ENCODE assay signal across 8 mouse cellular contexts in the genomic region with DNA sequence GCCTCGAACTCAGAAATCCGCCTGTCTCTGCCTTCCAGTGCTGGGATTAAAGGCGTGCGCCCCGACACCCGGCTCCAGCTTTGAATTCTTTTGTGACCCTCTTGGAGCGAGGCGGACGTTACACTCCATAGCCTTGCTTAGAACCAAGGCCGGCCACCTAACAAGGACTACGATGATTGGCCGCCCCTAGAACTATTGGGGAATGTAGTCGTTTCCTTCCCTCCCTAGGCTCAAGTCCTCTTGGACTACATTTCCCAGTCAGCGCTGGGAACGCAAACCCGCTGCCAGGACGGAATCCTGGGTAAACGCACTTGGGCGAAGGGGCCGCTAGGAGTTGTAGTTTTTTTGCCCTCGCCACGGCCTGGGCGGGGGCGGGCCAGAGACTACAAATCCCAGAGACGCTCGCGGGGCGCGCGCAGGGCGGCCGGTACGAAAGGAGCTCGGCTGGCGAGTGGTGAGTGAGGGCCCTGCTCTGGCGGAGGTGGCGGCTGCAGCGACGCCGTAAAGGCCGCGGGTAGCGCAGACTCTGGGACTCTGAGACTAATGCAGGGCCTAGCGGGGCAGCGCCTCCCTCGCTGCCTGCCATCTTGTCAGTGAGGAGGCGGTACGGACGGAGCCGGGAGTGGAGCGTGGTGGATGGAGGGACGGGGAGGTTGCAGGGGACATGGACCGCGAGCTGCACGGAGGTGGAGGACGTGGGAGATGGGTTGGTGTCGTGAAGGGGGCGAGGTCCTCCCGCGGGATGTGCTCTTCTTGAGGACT. TPM values are rescaled to one million over a fixed set of nuclear protein-coding genes. Genes with fewer than 3 reads are reported as not detected.
DNase-seq lines count a peak whose midpoint lies in the region; ATAC-seq and TF ChIP-seq lines count a peak whose summit lies in the region.

A gene (plus strand): TSS at position 413 of the 762 bp plus-strand sequence.

- peaks cover 3 to 32% of the 10 kb centered on the region in 2 experiments for H3K36me3 ChIP-seq in CH12.LX (replicated peaks in 1 of 2; ENCODE audit: control insufficient read depth in 1 of 2, insufficient read depth in 1 of 2, low read length in 1 of 2)
- no peaks in the 10 kb centered on the region for H3K36me3 ChIP-seq in forebrain, embryonic 11.5 days (ENCODE audit: control insufficient read depth, insufficient read depth, low read length)
- 0 out of 2 replicates have a peak, but pooled peaks cover 3% of the 10 kb centered on the region for H3K36me3 ChIP-seq in heart, embryonic 16.5 days (ENCODE audit: control insufficient read depth, insufficient read depth)
- peaks cover 5% of the 10 kb centered on the region; the same call in 1 of the 2 replicates for H3K36me3 ChIP-seq in liver, embryonic 15.5 days (replicated peaks)
- 0 out of 2 replicates have a peak, but pooled peaks cover under 1% of the 10 kb centered on the region for H3K36me3 ChIP-seq in neural tube, embryonic 12.5 days

- dilution Hi-C loops in CH12.LX (cut with MboI; ENCODE audit: extremely low pct_ligation_motif_present, extremely low pct_unique_long_range_greater_than_20kb, low sequenced_read_pairs) = no loop called here

- TF ChIP-seq RAD21 in CH12.LX (IDR thresholded peaks at IDR 0.05; ENCODE audit: low read depth, low read length) = no peak; the same call in 1 of the 2 replicates

- H3K9ac ChIP-seq in CH12.LX (ENCODE audit: insufficient read depth, low read depth) = peak within 1 kb of the TSS; percentile 83
- peak within 1 kb of the TSS; percentile 85 for H3K9ac ChIP-seq in forebrain, embryonic 11.5 days (ENCODE audit: low read length)
- H3K9ac ChIP-seq in heart, embryonic 16.5 days (ENCODE audit: low read length) = peak within 1 kb of the TSS; percentile 94
- H3K9ac ChIP-seq in liver, embryonic 15.5 days = peak within 1 kb of the TSS; percentile 91
- H3K9ac ChIP-seq in neural tube, embryonic 12.5 days = peak within 1 kb of the TSS; percentile 80

- H3K4me2 ChIP-seq in CH12.LX (ENCODE audit: insufficient read depth, low read depth, poor library complexity, severe bottlenecking) = peak within 1 kb of the TSS; percentile 86
- peak within 1 kb of the TSS; percentile 63 for H3K4me2 ChIP-seq in forebrain, embryonic 11.5 days (ENCODE audit: low read depth, low read length, severe bottlenecking)
- peak within 1 kb of the TSS; percentile 85 for H3K4me2 ChIP-seq in heart, embryonic 16.5 days (ENCODE audit: low read depth, low read length)
- H3K4me2 ChIP-seq in liver, embryonic 15.5 days = peak within 1 kb of the TSS; percentile 79
- peak within 1 kb of the TSS; percentile 58 for H3K4me2 ChIP-seq in neural tube, embryonic 12.5 days (replicated peaks)

- peak within 1 kb of the TSS; percentile 73 for H3K27ac ChIP-seq in CH12.LX (ENCODE audit: insufficient read depth, low read depth)
- H3K27ac ChIP-seq in forebrain, embryonic 11.5 days (ENCODE audit: low read depth, low read length) = peak within 1 kb of the TSS; percentile 77
- peak within 1 kb of the TSS; percentile 94 for H3K27ac ChIP-seq in heart, embryonic 16.5 days (ENCODE audit: low read length)
- peak within 1 kb of the TSS; percentile 94 for H3K27ac ChIP-seq in liver, embryonic 15.5 days (replicated peaks)
- no peak within 1 kb of the TSS for H3K27ac ChIP-seq in neural tube, embryonic 12.5 days

- H3K27me3 ChIP-seq in CH12.LX (replicated peaks) = no peaks in the 10 kb centered on the region
- no peaks in the 10 kb centered on the region for H3K27me3 ChIP-seq in forebrain, embryonic 11.5 days (ENCODE audit: control insufficient read depth, insufficient read depth, low read length)
- H3K27me3 ChIP-seq in heart, embryonic 16.5 days (ENCODE audit: control insufficient read depth, insufficient read depth, low read length) = no peaks in the 10 kb centered on the region
- H3K27me3 ChIP-seq in liver, embryonic 15.5 days = no peaks in the 10 kb centered on the region
- no peaks in the 10 kb centered on the region for H3K27me3 ChIP-seq in neural tube, embryonic 12.5 days (replicated peaks)

- H3K4me3 ChIP-seq in CH12.LX (replicated peaks in 1 of 3; ENCODE audit: low read depth in 2 of 3, low read length in 2 of 3, poor library complexity in 1 of 3) = peak within 1 kb of the TSS; percentile 80 to 94 (median 92)
- peak within 1 kb of the TSS; percentile 68 for H3K4me3 ChIP-seq in forebrain, embryonic 11.5 days (ENCODE audit: low read depth, low read length)
- H3K4me3 ChIP-seq in heart, embryonic 16.5 days (ENCODE audit: low read length) = peak within 1 kb of the TSS; percentile 94
- H3K4me3 ChIP-seq in liver, embryonic 15.5 days (replicated peaks) = peak within 1 kb of the TSS; percentile 94
- H3K4me3 ChIP-seq in neural tube, embryonic 12.5 days = peak within 1 kb of the TSS; percentile 67

- peaks cover 2 to 15% of the 10 kb centered on the region in 2 experiments; a peak in 1 of 4 replicates for H3K4me1 ChIP-seq in CH12.LX (ENCODE audit: control insufficient read depth in 1 of 2, insufficient read depth in 2 of 2)
- peaks cover 4% of the 10 kb centered on the region; the same call in 1 of the 2 replicates for H3K4me1 ChIP-seq in forebrain, embryonic 11.5 days (replicated peaks; ENCODE audit: control insufficient read depth, insufficient read depth, low read length)
- H3K4me1 ChIP-seq in heart, embryonic 16.5 days (ENCODE audit: control insufficient read depth, insufficient read depth, low read length) = peaks cover 16% of the 10 kb centered on the region
- H3K4me1 ChIP-seq in liver, embryonic 15.5 days (replicated peaks) = peaks cover 40% of the 10 kb centered on the region
- H3K4me1 ChIP-seq in neural tube, embryonic 12.5 days = 0 out of 2 replicates have a peak, but pooled peaks cover 2% of the 10 kb centered on the region

- peak; percentile 99 for DNase-seq in CH12.LX (ENCODE audit: extremely low read depth)
- peak; percentile 98 for DNase-seq in c-Kit-positive CD71-positive TER-119-negative erythroid progenitor cells, embryonic 14.5 days (ENCODE audit: low read depth)
- DNase-seq in forebrain, embryonic 11.5 days (ENCODE audit: low spot score) = peak; percentile 99
- DNase-seq in kidney, postnatal 36 days = peak; percentile 97 to 98
- DNase-seq in telencephalon, adult 2 months (ENCODE audit: low read depth, low spot score) = peak; percentile 100

- in situ Hi-C loops in CH12.LX (cut with MboI; ENCODE audit: low pct_ligation_motif_present, low pct_unique_long_range_greater_than_20kb, low sequenced_read_pairs) = no loop called here

- peak; percentile 99 for ATAC-seq in forebrain, embryonic 11.5 days (replicated peaks; ENCODE audit: low FRiP score)
- peak; percentile 97 for ATAC-seq in heart, embryonic 16.5 days (replicated peaks; ENCODE audit: extremely low read depth, insufficient read depth, low FRiP score)
- peak; percentile 97 for ATAC-seq in liver, embryonic 15.5 days (ENCODE audit: insufficient read depth)
- peak; percentile 99 for ATAC-seq in neural tube, embryonic 12.5 days (ENCODE audit: low FRiP score, low read depth)

- peak; percentile 85 for TF ChIP-seq POLR2A in CH12.LX (IDR thresholded peaks at IDR 0.05; ENCODE audit: low read depth, low read length)

- peaks cover 11% of the 10 kb centered on the region for H3K9me3 ChIP-seq in CH12.LX (replicated peaks; ENCODE audit: low read length)
- no peaks in the 10 kb centered on the region for H3K9me3 ChIP-seq in forebrain, embryonic 11.5 days (ENCODE audit: control insufficient read depth, low read length)
- no peaks in the 10 kb centered on the region for H3K9me3 ChIP-seq in heart, embryonic 16.5 days (replicated peaks; ENCODE audit: control insufficient read depth, low read length)
- no peaks in the 10 kb centered on the region for H3K9me3 ChIP-seq in liver, embryonic 15.5 days (replicated peaks)
- H3K9me3 ChIP-seq in neural tube, embryonic 12.5 days = no peaks in the 10 kb centered on the region

- TF ChIP-seq CTCF in CH12.LX (conservative IDR thresholded peaks at IDR 0.05 in 1 of 2, IDR thresholded peaks at IDR 0.05 in 1 of 2; ENCODE audit: low read depth in 2 of 2, low read length in 2 of 2) = no peak

- H3K79me2 ChIP-seq in CH12.LX (replicated peaks; ENCODE audit: control insufficient read depth, extremely low read depth, insufficient read depth, poor library complexity, severe bottlenecking) = peaks cover 11% of the 10 kb centered on the region

- TF ChIP-seq EP300 in CH12.LX (IDR thresholded peaks at IDR 0.05; ENCODE audit: low read length) = no peak

- under 1% methylated on average over 59 of the region's 60 CpGs for WGBS in forebrain, embryonic 11.5 days
- WGBS in heart, embryonic 16.5 days = under 1% methylated on average over 60 of the region's 60 CpGs
- under 1% methylated on average over 60 of the region's 60 CpGs for WGBS in liver, embryonic 15.5 days (ENCODE audit: insufficient replicate concordance)
- WGBS in neural tube, embryonic 12.5 days = under 1% methylated on average over 60 of the region's 60 CpGs

TF ChIP-seq in CH12.LX, 34 proteins besides CTCF, POLR2A, EP300 and RAD21 (continues in another document):
- no peak for TF ChIP-seq CHD1 (IDR thresholded peaks at IDR 0.05; ENCODE audit: low read depth, low read length)
- TF ChIP-seq TBP (conservative IDR thresholded peaks at IDR 0.05; ENCODE audit: low read depth, low read length) = peak; percentile 47; the same call in 1 of the 2 replicates
- TF ChIP-seq NRF1 (IDR thresholded peaks at IDR 0.05; ENCODE audit: low read depth, low read length) = peak; percentile 56
- TF ChIP-seq SIN3A (IDR thresholded peaks at IDR 0.05; ENCODE audit: low read length) = peak; percentile 78
- no peak for TF ChIP-seq ETS1 (conservative IDR thresholded peaks at IDR 0.05; ENCODE audit: low read depth, low read length)
- no peak for TF ChIP-seq PAX5 (IDR thresholded peaks at IDR 0.05; ENCODE audit: low read length)
- TF ChIP-seq MEF2A (IDR thresholded peaks at IDR 0.05; ENCODE audit: borderline replicate concordance, low read depth, low read length) = no peak; the same call in 1 of the 2 replicates
- no peak; the same call in none of the 2 replicates for TF ChIP-seq ZNF384 (IDR thresholded peaks at IDR 0.05; ENCODE audit: low read depth, low read length)
- TF ChIP-seq SMC3 (IDR thresholded peaks at IDR 0.05; ENCODE audit: low read depth, low read length) = no peak
- TF ChIP-seq BHLHE40 (IDR thresholded peaks at IDR 0.05; ENCODE audit: low read depth, low read length) = no peak
- TF ChIP-seq JUN (IDR thresholded peaks at IDR 0.05; ENCODE audit: insufficient read depth, low read depth, low read length) = no peak
- TF ChIP-seq ZMIZ1 (IDR thresholded peaks at IDR 0.05; ENCODE audit: low read depth, low read length) = peak; percentile 58; the same call in 1 of the 2 replicates
- no peak for TF ChIP-seq MAZ (IDR thresholded peaks at IDR 0.05; ENCODE audit: low read depth, low read length)

RNA-seq across cellular contexts. Expression of the gene that starts here (rescaled TPM):
- 34.3 and 37.7 TPM in 2 replicates for total RNA-seq in CH12.LX (2012; rRNA removed)
- 29.8 and 31.1 TPM in 2 replicates for total RNA-seq in CH12.LX (2014; rRNA removed)
- 29.8 and 33.2 TPM in 2 replicates for polyA plus RNA-seq in CH12.LX (2012; ENCODE audit: insufficient read length, low read depth)
- 83.6 and 84.0 TPM in 2 replicates for polyA plus RNA-seq in forebrain, embryonic 11.5 days (2014; fragmentation: Nextera tagmentation; extraction: Ambion mirVana)
- 17.3 and 17.4 TPM in 2 replicates for polyA plus RNA-seq in heart, embryonic 16.5 days (2015; fragmentation: Nextera tagmentation; extraction: Ambion mirVana)
- polyA plus RNA-seq in liver, embryonic 15.5 days (2015; fragmentation: Nextera tagmentation; extraction: Ambion mirVana) = 10.5 and 12.3 TPM in 2 replicates
- polyA plus RNA-seq in neural tube, embryonic 12.5 days (2016; fragmentation: Nextera tagmentation; extraction: Ambion mirVana) = 42.4 and 45.6 TPM in 2 replicates
